Mouse (Mus musculus): ENCODE results near the gene Tada3. TPM values are rescaled to one million over a fixed set of nuclear protein-coding genes. Genes with fewer than 3 reads are reported as not detected.

Tada3 gene
- total and polyA plus RNA-seq, 3 experiments: 25.0 to 62.2 TPM; not detected in 1

DNA sequence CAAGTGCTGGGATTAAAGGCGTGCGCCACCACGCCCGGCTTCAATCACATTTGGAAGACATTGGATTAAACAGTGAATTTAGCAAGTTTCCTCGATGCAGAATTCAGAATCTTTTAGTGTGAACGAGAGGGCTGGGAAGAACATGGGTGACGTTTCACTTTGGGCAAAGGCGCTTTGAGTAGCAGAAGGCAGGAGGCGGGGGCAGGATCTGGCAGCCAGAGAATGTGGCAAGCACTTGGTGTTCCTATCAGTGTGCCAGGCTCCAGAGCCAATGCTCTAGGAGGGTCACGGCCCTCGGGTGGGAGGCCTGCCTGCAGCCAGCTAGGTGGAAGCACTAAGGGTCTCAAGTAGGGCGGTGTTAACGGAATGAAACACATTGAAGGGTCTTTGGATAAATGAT lies 24.4 kb upstream of the Tada3 start:
- Histone ChIP-seq H3K9me3 (replicated peaks; ENCODE audit: insufficient read depth, low read length) (no peaks in the 10 kb centered on the region), H3K9ac (ENCODE audit: control insufficient read depth, low read depth, low read length, poor library complexity, severe bottlenecking) (no peak overlapping the region), H3K4me3 (ENCODE audit: control insufficient read depth in 1 of 2, insufficient read depth in 1 of 2, low read depth in 2 of 2, low read length in 2 of 2) (no peak overlapping the region), H3K27ac (ENCODE audit: control insufficient read depth, low read depth, low read length) (no peak overlapping the region), H3K36me3 (ENCODE audit: control insufficient read depth in 1 of 2, insufficient read depth in 2 of 2, low read length in 2 of 2) (no peaks in the 10 kb centered on the region; a peak in 1 of 4 replicates), H3K27me3 (ENCODE audit: control insufficient read depth in 1 of 2, insufficient read depth in 2 of 2, low read length in 2 of 2) (no peaks in the 10 kb centered on the region), H3K4me1 (ENCODE audit: control insufficient read depth in 1 of 2, insufficient read depth in 2 of 2, low read length in 2 of 2) (no peaks in the 10 kb centered on the region), H3K79me2 (ENCODE audit: control insufficient read depth, insufficient read depth, low read length, poor library complexity) (no peaks in the 10 kb centered on the region)
- TF ChIP-seq MYB (IDR thresholded peaks at IDR 0.05; ENCODE audit: low read depth, low read length): no peak
- TF ChIP-seq KAT2A (conservative IDR thresholded peaks at IDR 0.05; ENCODE audit: low read depth, low read length): no peak
- no peak for TF ChIP-seq SIN3A (IDR thresholded peaks at IDR 0.05; ENCODE audit: low read length)
- TF ChIP-seq BHLHE40 (IDR thresholded peaks at IDR 0.05; ENCODE audit: borderline replicate concordance, low read depth, low read length): no peak
- no peak for TF ChIP-seq MYC (IDR thresholded peaks at IDR 0.05; ENCODE audit: low read depth, low read length)
- no peak for TF ChIP-seq UBTF (IDR thresholded peaks at IDR 0.05; ENCODE audit: borderline replicate concordance, insufficient read depth, low read depth, low read length)
- no peak for TF ChIP-seq SMC3 (IDR thresholded peaks at IDR 0.05; ENCODE audit: low read depth, low read length)
- TF ChIP-seq TAL1 (IDR thresholded peaks at IDR 0.05; ENCODE audit: low read length): no peak
- TF ChIP-seq ZC3H11A (IDR thresholded peaks at IDR 0.05; ENCODE audit: low read depth, low read length): no peak
- TF ChIP-seq USF1 (IDR thresholded peaks at IDR 0.05; ENCODE audit: low read depth, low read length): no peak
- TF ChIP-seq MAFK (IDR thresholded peaks at IDR 0.05; ENCODE audit: borderline replicate concordance, low read depth, low read length): no peak
- TF ChIP-seq MEF2A (IDR thresholded peaks at IDR 0.05; ENCODE audit: extremely low read depth, insufficient replicate concordance, low read depth, low read length, poor library complexity, severe bottlenecking): no peak
- TF ChIP-seq CTCF (IDR thresholded peaks at IDR 0.05 in 2 of 3, conservative IDR thresholded peaks at IDR 0.05 in 1 of 3; ENCODE audit: control insufficient read depth in 1 of 3, insufficient read depth in 1 of 3, low read depth in 2 of 3, low read length in 3 of 3, poor library complexity in 1 of 3, severe bottlenecking in 1 of 3): no peak
- no peak for TF ChIP-seq GABPA (IDR thresholded peaks at IDR 0.05; ENCODE audit: low read depth, low read length)
- no peak for DNase-seq (ENCODE audit: low read depth, low spot score)

DNA sequence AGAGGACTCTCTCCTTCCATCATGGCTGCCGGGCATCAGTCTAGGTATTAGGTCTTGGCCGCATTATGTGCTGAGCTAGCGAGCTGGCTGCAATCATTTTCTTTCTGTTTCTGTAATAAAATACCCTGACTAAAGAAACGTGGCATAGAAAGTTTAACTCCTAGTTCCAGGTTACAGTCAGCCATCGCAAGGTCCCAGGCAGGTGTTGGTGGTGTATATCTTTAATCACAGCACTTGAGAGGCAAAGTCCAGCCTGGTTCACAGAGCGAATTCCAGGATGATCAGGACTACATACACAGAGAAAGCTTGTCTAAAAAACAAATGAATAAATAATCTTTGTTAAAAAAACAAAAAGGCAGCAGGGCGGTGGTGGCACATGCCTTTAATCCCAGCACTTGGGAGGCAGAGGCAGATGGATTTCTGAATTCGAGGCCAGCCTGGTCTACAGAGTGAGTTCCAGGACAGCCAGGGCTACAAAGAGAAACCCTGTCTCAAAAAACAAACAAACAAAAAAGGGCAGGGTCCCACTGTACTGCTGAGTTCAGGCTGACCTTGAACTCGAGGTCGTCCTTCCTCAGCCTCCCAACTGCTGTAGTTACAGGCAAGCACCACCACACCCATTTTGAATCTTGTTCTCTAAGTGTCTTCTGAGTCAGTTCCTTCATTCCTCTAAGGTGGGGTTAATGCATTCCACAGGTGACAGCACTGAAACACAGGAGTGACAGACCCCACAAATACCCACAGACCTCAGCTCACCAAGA lies 18.8 kb upstream of the Tada3 start:
- no peaks in the 10 kb centered on the region; a peak in 1 of 4 replicates for H3K36me3 ChIP-seq (ENCODE audit: control insufficient read depth in 1 of 2, insufficient read depth in 2 of 2, low read length in 2 of 2)
- TF ChIP-seq MYB (IDR thresholded peaks at IDR 0.05; ENCODE audit: low read depth, low read length) (no peak), ZKSCAN1 (IDR thresholded peaks at IDR 0.05; ENCODE audit: low read depth, low read length) (no peak), MYC (IDR thresholded peaks at IDR 0.05; ENCODE audit: low read depth, low read length) (no peak), POLR2AphosphoS5 (IDR thresholded peaks at IDR 0.05; ENCODE audit: borderline replicate concordance, low read depth, low read length) (no peak), RAD21 (IDR thresholded peaks at IDR 0.05; ENCODE audit: low read depth, low read length) (no peak), USF1 (IDR thresholded peaks at IDR 0.05; ENCODE audit: low read depth, low read length) (no peak), GABPA (IDR thresholded peaks at IDR 0.05; ENCODE audit: low read depth, low read length) (no peak), USF2 (IDR thresholded peaks at IDR 0.05; ENCODE audit: borderline replicate concordance in 1 of 2, insufficient read depth in 1 of 2, low read depth in 1 of 2, low read length in 2 of 2) (no peak), TAL1 (IDR thresholded peaks at IDR 0.05; ENCODE audit: low read length) (no peak), HCFC1 (IDR thresholded peaks at IDR 0.05; ENCODE audit: low read depth, low read length) (no peak), JUND (IDR thresholded peaks at IDR 0.05; ENCODE audit: low read depth, low read length) (no peak), CHD2 (IDR thresholded peaks at IDR 0.05; ENCODE audit: low read length) (no peak), BHLHE40 (IDR thresholded peaks at IDR 0.05; ENCODE audit: borderline replicate concordance, low read depth, low read length) (no peak), NRF1 (IDR thresholded peaks at IDR 0.05; ENCODE audit: insufficient read depth, low read depth, low read length, poor library complexity, severe bottlenecking) (no peak), ZNF384 (IDR thresholded peaks at IDR 0.05; ENCODE audit: low read depth, low read length) (no peak), KAT2A (conservative IDR thresholded peaks at IDR 0.05; ENCODE audit: low read depth, low read length) (no peak), ZMIZ1 (IDR thresholded peaks at IDR 0.05; ENCODE audit: low read depth, low read length) (no peak)
- H3K79me2 ChIP-seq (ENCODE audit: control insufficient read depth, insufficient read depth, low read length, poor library complexity): no peaks in the 10 kb centered on the region
- H3K4me1 ChIP-seq (ENCODE audit: control insufficient read depth in 1 of 2, insufficient read depth in 2 of 2, low read length in 2 of 2): no peaks in the 10 kb centered on the region
- DNase-seq (ENCODE audit: low read depth, low spot score): no peak
- no peak overlapping the region for H3K27ac ChIP-seq (ENCODE audit: control insufficient read depth, low read depth, low read length)
- no peaks in the 10 kb centered on the region for H3K9me3 ChIP-seq (replicated peaks; ENCODE audit: insufficient read depth, low read length)
- H3K4me3 ChIP-seq (ENCODE audit: control insufficient read depth in 1 of 2, insufficient read depth in 1 of 2, low read depth in 2 of 2, low read length in 2 of 2): no peak overlapping the region
- no peaks in the 10 kb centered on the region for H3K27me3 ChIP-seq (ENCODE audit: control insufficient read depth in 1 of 2, insufficient read depth in 2 of 2, low read length in 2 of 2)
- no peak overlapping the region for H3K9ac ChIP-seq (ENCODE audit: control insufficient read depth, low read depth, low read length, poor library complexity, severe bottlenecking)
